Mouse (Mus musculus) ES-E14 (cell line): ENCODE results near the gene Pacsin3.

Experiments
- CHD2 ChIP-seq: IDR thresholded peaks from 2 replicates; pipeline ENCODE4 v1.6.1; 2014; ENCODE audit warnings: mild to moderate bottlenecking, low read depth, low read length, inconsistent platforms
- HCFC1 ChIP-seq: IDR thresholded peaks from 2 replicates; pipeline ENCODE4 v1.6.1; 2012; ENCODE audit warnings: low read length, inconsistent platforms, borderline replicate concordance; ENCODE audit not compliant: insufficient read depth
- MAFK ChIP-seq: IDR thresholded peaks from 2 replicates; pipeline ENCODE4 v1.6.1; 2014; ENCODE audit warnings: mild to moderate bottlenecking, low read depth, low read length, inconsistent platforms; ENCODE audit not compliant: insufficient read depth
- ZC3H11A ChIP-seq: IDR thresholded peaks from 2 replicates; pipeline ENCODE4 v1.6.1; 2012; ENCODE audit warnings: low read depth, mild to moderate bottlenecking, inconsistent platforms, low read length, borderline replicate concordance

DNA sequence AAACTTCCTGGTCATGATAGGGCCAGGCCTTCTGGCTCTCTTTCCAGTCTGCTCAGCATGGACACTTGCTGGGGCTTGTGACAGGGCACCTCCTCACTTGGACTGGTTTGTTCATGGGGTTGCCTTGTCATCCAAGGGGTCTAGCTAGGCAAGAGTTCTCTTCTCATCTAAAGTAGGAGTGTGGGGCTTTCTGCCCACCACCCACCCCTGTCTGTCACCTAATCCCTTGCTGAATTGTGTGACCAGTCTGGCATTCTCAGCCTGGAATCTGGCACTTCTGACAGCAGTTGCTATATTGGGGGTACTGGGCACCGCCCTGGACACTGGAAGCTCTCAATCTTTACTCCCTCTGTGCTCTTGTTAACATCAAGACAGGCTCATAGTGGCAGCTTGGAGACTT is 3.7 kb downstream of the Pacsin3 start:
- TF ChIP-seq MAFK, result no peak
- no peak for TF ChIP-seq ZC3H11A
- TF ChIP-seq HCFC1, result no peak
- no peak for TF ChIP-seq CHD2
